Mouse (Mus musculus): ENCODE measurements around the gene Larp4b. TPM values are rescaled to one million over a fixed set of nuclear protein-coding genes. Genes with fewer than 3 reads are reported as not detected.

The Larp4b gene
- polyA plus RNA-seq, 1 experiment = 2.0 TPM

GRCm38 (mm10) chr13:9159282-9159681 lies 65.6 kb downstream of the Larp4b start:
- no peak overlapping the region for H3K4me3 ChIP-seq (replicated peaks)
- H3K4me1 ChIP-seq (ENCODE audit: control insufficient read depth) = no peaks in the 10 kb centered on the region; the same call in 1 of the 2 replicates
- no peaks in the 10 kb centered on the region for H3K27me3 ChIP-seq (ENCODE audit: control insufficient read depth)
- TF ChIP-seq GATA1 (IDR thresholded peaks at IDR 0.05; ENCODE audit: low read length) (no peak), TAL1 (IDR thresholded peaks at IDR 0.05; ENCODE audit: low read length) (no peak)
- H3K9me3 ChIP-seq (ENCODE audit: control insufficient read depth, low read length) = no peaks in the 10 kb centered on the region
- H3K36me3 ChIP-seq (ENCODE audit: control insufficient read depth) = peaks cover 99% of the 10 kb centered on the region

- peaks cover 100% of the 10 kb centered on the region for H3K36me3 ChIP-seq (ENCODE audit: control insufficient read depth)
- no peaks in the 10 kb centered on the region for H3K9me3 ChIP-seq (ENCODE audit: control insufficient read depth, low read length)
These were observed 69.2 kb downstream of the Larp4b start for GRCm38 (mm10) chr13:9162888-9163287.

GRCm38 (mm10) chr13:9167842-9168241 lies 74.2 kb downstream of the Larp4b start:
- no peak for TF ChIP-seq GATA1 (IDR thresholded peaks at IDR 0.05; ENCODE audit: low read length)
- no peak for TF ChIP-seq TAL1 (IDR thresholded peaks at IDR 0.05; ENCODE audit: low read length)
- no peaks in the 10 kb centered on the region for H3K9me3 ChIP-seq (ENCODE audit: control insufficient read depth, low read length)
- H3K4me3 ChIP-seq (replicated peaks) = no peak overlapping the region
- H3K4me1 ChIP-seq (ENCODE audit: control insufficient read depth) = no peaks in the 10 kb centered on the region
- peaks cover 100% of the 10 kb centered on the region for H3K36me3 ChIP-seq (ENCODE audit: control insufficient read depth)
- H3K27me3 ChIP-seq (ENCODE audit: control insufficient read depth) = no peaks in the 10 kb centered on the region

More at GRCm38 (mm10) chr13:9162888-9163287, 69.2 kb downstream of the Larp4b start:
- Histone ChIP-seq H3K27me3 (ENCODE audit: control insufficient read depth) (no peaks in the 10 kb centered on the region), H3K4me3 (replicated peaks) (no peak overlapping the region), H3K4me1 (ENCODE audit: control insufficient read depth) (no peaks in the 10 kb centered on the region; the same call in 1 of the 2 replicates)
- no peak for TF ChIP-seq GATA1 (IDR thresholded peaks at IDR 0.05; ENCODE audit: low read length)

- Histone ChIP-seq H3K4me3 (replicated peaks) (no peak overlapping the region), H3K4me1 (ENCODE audit: control insufficient read depth) (no peaks in the 10 kb centered on the region), H3K9me3 (ENCODE audit: control insufficient read depth, low read length) (no peaks in the 10 kb centered on the region), H3K36me3 (ENCODE audit: control insufficient read depth) (peaks cover 99% of the 10 kb centered on the region), H3K27me3 (ENCODE audit: control insufficient read depth) (no peaks in the 10 kb centered on the region)
- TF ChIP-seq GATA1 (IDR thresholded peaks at IDR 0.05; ENCODE audit: low read length) (peak; percentile 36; the same call in 1 of the 2 replicates), TAL1 (IDR thresholded peaks at IDR 0.05; ENCODE audit: low read length) (no peak)
These were observed 75.9 kb downstream of the Larp4b start for GRCm38 (mm10) chr13:9169616-9170015.

GRCm38 (mm10) chr13:9170726-9171125 lies 77.0 kb downstream of the Larp4b start:
- Histone ChIP-seq H3K4me3 (replicated peaks) (no peak overlapping the region), H3K36me3 (ENCODE audit: control insufficient read depth) (peaks cover 99% of the 10 kb centered on the region), H3K4me1 (ENCODE audit: control insufficient read depth) (no peaks in the 10 kb centered on the region), H3K9me3 (ENCODE audit: control insufficient read depth, low read length) (no peaks in the 10 kb centered on the region), H3K27me3 (ENCODE audit: control insufficient read depth) (no peaks in the 10 kb centered on the region)
- TF ChIP-seq GATA1 (IDR thresholded peaks at IDR 0.05; ENCODE audit: low read length) = no peak
- no peak for TF ChIP-seq TAL1 (IDR thresholded peaks at IDR 0.05; ENCODE audit: low read length)

- Histone ChIP-seq H3K4me1 (ENCODE audit: control insufficient read depth) (no peaks in the 10 kb centered on the region), H3K36me3 (ENCODE audit: control insufficient read depth) (peaks cover 86% of the 10 kb centered on the region), H3K9me3 (ENCODE audit: control insufficient read depth, low read length) (no peaks in the 10 kb centered on the region), H3K4me3 (replicated peaks) (no peak overlapping the region), H3K27me3 (ENCODE audit: control insufficient read depth) (no peaks in the 10 kb centered on the region)
- no peak for TF ChIP-seq GATA1 (IDR thresholded peaks at IDR 0.05; ENCODE audit: low read length)
- no peak for TF ChIP-seq TAL1 (IDR thresholded peaks at IDR 0.05; ENCODE audit: low read length)
These were observed 79.7 kb downstream of the Larp4b start for GRCm38 (mm10) chr13:9173414-9173813.

GRCm38 (mm10) chr13:9175171-9175570 lies 81.5 kb downstream of the Larp4b start:
- Histone ChIP-seq H3K27me3 (ENCODE audit: control insufficient read depth) (no peaks in the 10 kb centered on the region), H3K36me3 (ENCODE audit: control insufficient read depth) (peaks cover 69% of the 10 kb centered on the region), H3K4me1 (ENCODE audit: control insufficient read depth) (peaks cover 4% of the 10 kb centered on the region), H3K4me3 (replicated peaks) (no peak overlapping the region), H3K9me3 (ENCODE audit: control insufficient read depth, low read length) (no peaks in the 10 kb centered on the region)
- TF ChIP-seq GATA1 (IDR thresholded peaks at IDR 0.05; ENCODE audit: low read length) (no peak), TAL1 (IDR thresholded peaks at IDR 0.05; ENCODE audit: low read length) (no peak)

GRCm38 (mm10) chr13:9178270-9178669 lies 84.6 kb downstream of the Larp4b start:
- Histone ChIP-seq H3K4me1 (ENCODE audit: control insufficient read depth) (peaks cover 4% of the 10 kb centered on the region), H3K9me3 (ENCODE audit: control insufficient read depth, low read length) (no peaks in the 10 kb centered on the region), H3K27me3 (ENCODE audit: control insufficient read depth) (no peaks in the 10 kb centered on the region), H3K36me3 (ENCODE audit: control insufficient read depth) (peaks cover 38% of the 10 kb centered on the region), H3K4me3 (replicated peaks) (no peak overlapping the region)
- TF ChIP-seq GATA1 (IDR thresholded peaks at IDR 0.05; ENCODE audit: low read length) = no peak
- no peak for TF ChIP-seq TAL1 (IDR thresholded peaks at IDR 0.05; ENCODE audit: low read length)

GRCm38 (mm10) chr13:9178718-9179117 lies 85.0 kb downstream of the Larp4b start:
- H3K9me3 ChIP-seq (ENCODE audit: control insufficient read depth, low read length) = no peaks in the 10 kb centered on the region
- H3K4me1 ChIP-seq (ENCODE audit: control insufficient read depth) = peaks cover 4% of the 10 kb centered on the region
- H3K4me3 ChIP-seq (replicated peaks) = no peak overlapping the region
- no peak for TF ChIP-seq GATA1 (IDR thresholded peaks at IDR 0.05; ENCODE audit: low read length)
- no peak for TF ChIP-seq TAL1 (IDR thresholded peaks at IDR 0.05; ENCODE audit: low read length)
- peaks cover 33% of the 10 kb centered on the region for H3K36me3 ChIP-seq (ENCODE audit: control insufficient read depth)
- H3K27me3 ChIP-seq (ENCODE audit: control insufficient read depth) = no peaks in the 10 kb centered on the region

GRCm38 (mm10) chr13:9180221-9180620 lies 86.5 kb downstream of the Larp4b start:
- Histone ChIP-seq H3K27me3 (ENCODE audit: control insufficient read depth) (no peaks in the 10 kb centered on the region), H3K4me1 (ENCODE audit: control insufficient read depth) (peaks cover 4% of the 10 kb centered on the region), H3K36me3 (ENCODE audit: control insufficient read depth) (peaks cover 19% of the 10 kb centered on the region), H3K9me3 (ENCODE audit: control insufficient read depth, low read length) (no peaks in the 10 kb centered on the region), H3K4me3 (replicated peaks) (no peak overlapping the region)
- TF ChIP-seq TAL1 (IDR thresholded peaks at IDR 0.05; ENCODE audit: low read length) (no peak), GATA1 (IDR thresholded peaks at IDR 0.05; ENCODE audit: low read length) (no peak)

Data from erythroblast, embryonic 14.5 days (primary cell).